Comparison of ENCODE assay signal across 9 mouse cellular contexts in the genomic region with DNA sequence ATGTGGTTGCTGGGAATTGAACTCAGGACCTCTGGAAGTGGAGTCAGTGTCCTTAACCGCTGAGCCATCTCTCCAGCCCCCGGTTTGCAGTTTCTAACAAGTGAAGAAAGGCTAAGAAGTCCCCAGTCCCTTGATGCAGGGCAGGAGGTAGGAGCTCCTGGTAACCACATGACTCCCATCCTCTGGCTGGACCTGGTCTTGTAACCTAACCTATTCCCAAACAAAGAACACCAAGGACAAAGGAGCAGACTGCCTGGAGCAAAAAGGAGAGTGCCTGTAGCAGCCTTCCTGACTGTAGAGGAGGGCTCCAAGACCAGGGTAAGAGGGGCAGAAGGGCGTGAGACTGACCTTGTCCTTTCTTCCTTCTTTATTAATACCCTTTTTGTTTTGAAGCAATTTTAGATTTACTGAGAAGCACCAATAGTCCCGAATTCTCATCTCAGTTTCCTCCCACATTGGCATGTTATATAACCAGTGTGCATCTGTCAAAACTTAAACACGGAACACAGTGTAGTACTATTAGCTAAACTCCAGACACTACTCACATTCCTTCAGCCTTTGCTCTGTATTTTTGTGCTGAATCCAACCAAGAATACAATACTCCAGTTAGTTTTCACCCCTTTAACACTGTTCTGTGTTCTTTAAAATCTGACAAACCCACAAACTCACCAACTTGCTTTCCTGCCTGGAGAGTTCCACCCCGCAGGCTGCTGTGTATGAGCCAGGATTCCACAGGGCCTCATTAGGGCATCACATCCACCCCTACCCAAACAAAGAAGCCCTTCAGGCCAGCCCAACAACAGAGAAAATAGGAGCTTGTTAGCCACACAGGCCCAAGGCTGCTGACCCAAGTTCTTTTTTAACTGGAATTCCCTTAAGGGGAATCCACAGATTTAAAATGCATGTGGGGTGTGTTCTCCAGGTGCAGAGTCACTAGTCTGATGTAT. TPM values are rescaled to one million over a fixed set of nuclear protein-coding genes. Genes with fewer than 3 reads are reported as not detected.
DNase-seq lines count a peak whose midpoint lies in the region; ATAC-seq and TF ChIP-seq lines count a peak whose summit lies in the region.
"Had no signal": no experiment of that assay in that cellular context is flagged by ENCODE, and none has a peak within 500 bp of the region (broad histone marks: within the 10 kb centered on the region; RNA-seq: fewer than 3 reads in every experiment).

No protein-coding gene starts in this region.

- H3K9ac ChIP-seq in ES-Bruce4 (ENCODE audit: low read depth, poor library complexity, severe bottlenecking), result no peak overlapping the region
- H3K9ac ChIP-seq in forebrain, embryonic 16.5 days (replicated peaks; ENCODE audit: low read depth, low read length), result no peak overlapping the region
- H3K9ac ChIP-seq in liver, embryonic 15.5 days, result peak overlapping the region; percentile 49; the same call in 1 of the 2 replicates
- H3K9ac ChIP-seq in heart, adult 2 months (ENCODE audit: low read depth, low read length), result no peak overlapping the region

- TF ChIP-seq POLR2A in ES-Bruce4 (IDR thresholded peaks at IDR 0.05; ENCODE audit: insufficient read depth, low read length), result no peak
- TF ChIP-seq POLR2A in heart, adult 2 months (IDR thresholded peaks at IDR 0.05; ENCODE audit: insufficient read depth, low read depth, low read length), result no peak

- peak; percentile 44 for DNase-seq in embryo, embryonic 10 days (ENCODE audit: low spot score)
- no peak for DNase-seq in embryo, embryonic 9.5 days (ENCODE audit: extremely low spot score)
- DNase-seq in spleen, postnatal 14 days (ENCODE audit: low spot score in 2 of 2), result no peak
- no peak for DNase-seq in heart, adult 2 months
- no peak for DNase-seq in left cerebral cortex, adult 18-20 months (ENCODE audit: low spot score in 2 of 2)
- DNase-seq: spleen, adult 18-20 months had no signal

- intact Hi-C loops in heart, adult 2 months (cut with DNase I), result loop anchor here (2.0 to 5.0 kb wide), 3 partner anchors 43 to 118 kb away; no protein-coding TSS in a partner anchor

- H3K79me2 ChIP-seq in heart, adult 2 months (replicated peaks; ENCODE audit: control insufficient read depth, insufficient read depth, low read length), result peaks cover 4% of the 10 kb centered on the region; the same call in 1 of the 2 replicates

- H3K36me3 ChIP-seq in ES-Bruce4 (ENCODE audit: control insufficient read depth, insufficient read depth, low read length, poor library complexity, severe bottlenecking), result no peaks in the 10 kb centered on the region
- H3K36me3 ChIP-seq in forebrain, embryonic 16.5 days (ENCODE audit: control insufficient read depth, insufficient read depth), result no peaks in the 10 kb centered on the region
- H3K36me3 ChIP-seq in liver, embryonic 15.5 days (replicated peaks), result no peaks in the 10 kb centered on the region
- H3K36me3 ChIP-seq in heart, adult 2 months (ENCODE audit: control insufficient read depth, insufficient read depth, low read length), result no peaks in the 10 kb centered on the region

- peak overlapping the region; percentile 92 for H3K27ac ChIP-seq in ES-Bruce4 (ENCODE audit: insufficient read depth, low read length)
- H3K27ac ChIP-seq in forebrain, embryonic 16.5 days (ENCODE audit: low read length), result peak overlapping the region; percentile 77
- peak overlapping the region; percentile 85 for H3K27ac ChIP-seq in liver, embryonic 15.5 days (replicated peaks)
- H3K27ac ChIP-seq in heart, adult 2 months, result no peak overlapping the region

- H3K9me3 ChIP-seq in ES-Bruce4 (replicated peaks; ENCODE audit: control insufficient read depth, insufficient read depth, low read length, poor library complexity, severe bottlenecking), result no peaks in the 10 kb centered on the region
- no peaks in the 10 kb centered on the region for H3K9me3 ChIP-seq in forebrain, embryonic 16.5 days (ENCODE audit: control insufficient read depth, low read length)
- no peaks in the 10 kb centered on the region for H3K9me3 ChIP-seq in liver, embryonic 15.5 days (replicated peaks)

- no peaks in the 10 kb centered on the region for H3K27me3 ChIP-seq in ES-Bruce4 (ENCODE audit: control insufficient read depth, insufficient read depth, low read length, poor library complexity, severe bottlenecking)
- H3K27me3 ChIP-seq in forebrain, embryonic 16.5 days (replicated peaks; ENCODE audit: control insufficient read depth, insufficient read depth, low read length), result no peaks in the 10 kb centered on the region
- no peaks in the 10 kb centered on the region for H3K27me3 ChIP-seq in liver, embryonic 15.5 days
- no peaks in the 10 kb centered on the region for H3K27me3 ChIP-seq in heart, adult 2 months (ENCODE audit: control insufficient read depth, insufficient read depth, low read length)

- peak; percentile 95 for TF ChIP-seq EP300 in ES-Bruce4 (IDR thresholded peaks at IDR 0.05; ENCODE audit: insufficient read depth, low read depth, low read length)
- TF ChIP-seq EP300 in heart, adult 2 months (IDR thresholded peaks at IDR 0.05; ENCODE audit: insufficient read depth, low read depth, low read length), result no peak

- H3K4me3 ChIP-seq in ES-Bruce4 (ENCODE audit: low read depth, low read length), result no peak overlapping the region
- H3K4me3 ChIP-seq in forebrain, embryonic 16.5 days (replicated peaks; ENCODE audit: low read length), result no peak overlapping the region
- peak overlapping the region; percentile 29 for H3K4me3 ChIP-seq in liver, embryonic 15.5 days (replicated peaks)
- no peak overlapping the region for H3K4me3 ChIP-seq in heart, adult 2 months

- ATAC-seq in forebrain, embryonic 16.5 days, result peak; percentile 83
- ATAC-seq in liver, embryonic 15.5 days (ENCODE audit: insufficient read depth), result 0 out of 2 replicates have a peak, but pooled peaks have one; percentile 13

- H3K4me2 ChIP-seq in forebrain, embryonic 16.5 days (ENCODE audit: low read length), result no peak overlapping the region
- peak overlapping the region; percentile 60 for H3K4me2 ChIP-seq in liver, embryonic 15.5 days

- 21% methylated on average over 6 of the region's 6 CpGs for WGBS in forebrain, embryonic 16.5 days
- WGBS in liver, embryonic 15.5 days (ENCODE audit: insufficient replicate concordance), result 73% methylated on average over 6 of the region's 6 CpGs
- WGBS in heart, adult 2 months, result 84% methylated on average over 6 of the region's 6 CpGs

- H3K4me1 ChIP-seq in ES-Bruce4 (ENCODE audit: control insufficient read depth, insufficient read depth, low read length), result peaks cover 10% of the 10 kb centered on the region
- peaks cover 35% of the 10 kb centered on the region for H3K4me1 ChIP-seq in forebrain, embryonic 16.5 days (replicated peaks; ENCODE audit: control insufficient read depth, insufficient read depth, low read length)
- H3K4me1 ChIP-seq in liver, embryonic 15.5 days (replicated peaks), result peaks cover 48% of the 10 kb centered on the region
- H3K4me1 ChIP-seq in heart, adult 2 months (ENCODE audit: control insufficient read depth, insufficient read depth, low read length), result peaks cover 8% of the 10 kb centered on the region

- TF ChIP-seq CTCF in ES-Bruce4 (IDR thresholded peaks at IDR 0.05; ENCODE audit: low read depth, low read length), result no peak
- no peak for TF ChIP-seq CTCF in heart, adult 2 months (IDR thresholded peaks at IDR 0.05)

RNA-seq across cellular contexts. Expression of a gene that starts 58.7 kb away (rescaled TPM):
- 9.9 and 12.4 TPM in 2 replicates for polyA plus RNA-seq in ES-Bruce4 (2011; ENCODE audit: insufficient read depth, insufficient read length, low read depth, missing spikeins)
- polyA plus RNA-seq in forebrain, embryonic 16.5 days (2015; fragmentation: Nextera tagmentation; extraction: Ambion mirVana), result 56.5 and 62.0 TPM in 2 replicates
- polyA plus RNA-seq in liver, embryonic 15.5 days (2015; fragmentation: Nextera tagmentation; extraction: Ambion mirVana), result 5.3 and 5.8 TPM in 2 replicates
- total RNA-seq in heart, adult 2 months (2021), result 100 to 1,000 TPM; 102 to 113 TPM
- polyA plus RNA-seq in heart, adult 2 months (2012; rRNA removed), result 123 and 149 TPM in 2 replicates
- 100 to 1,000 TPM; 218 to 221 TPM for total RNA-seq in left cerebral cortex, adult 18-20 months (2021)

RNA-seq across cellular contexts. Expression of a gene that starts 59.2 kb away (rescaled TPM):
- 6.9 and 7.3 TPM in 2 replicates for polyA plus RNA-seq in ES-Bruce4 (2011; ENCODE audit: insufficient read depth, insufficient read length, low read depth, missing spikeins)
- polyA plus RNA-seq in forebrain, embryonic 16.5 days (2015; fragmentation: Nextera tagmentation; extraction: Ambion mirVana), result 4.6 and 4.7 TPM in 2 replicates
- polyA plus RNA-seq in liver, embryonic 15.5 days (2015; fragmentation: Nextera tagmentation; extraction: Ambion mirVana), result 0.25 and 0.48 TPM in 2 replicates
- 1 to 10 TPM; 1.6 to 2.4 TPM for total RNA-seq in heart, adult 2 months (2021)
- 4.1 and 4.2 TPM in 2 replicates for polyA plus RNA-seq in heart, adult 2 months (2012; rRNA removed)
- 10 to 100 TPM; 10.4 to 11.8 TPM for total RNA-seq in left cerebral cortex, adult 18-20 months (2021)
